Mouse (Mus musculus) ovary, postnatal 36 days (tissue): ENCODE data around the gene Wdr75.

ENCODE experiments used
- DNase-seq: peaks from one replicate; pipeline ENCODE4 v3.0.0; 2022; ENCODE audit warnings: low spot score, mixed read lengths

Gene Wdr75

DNA sequence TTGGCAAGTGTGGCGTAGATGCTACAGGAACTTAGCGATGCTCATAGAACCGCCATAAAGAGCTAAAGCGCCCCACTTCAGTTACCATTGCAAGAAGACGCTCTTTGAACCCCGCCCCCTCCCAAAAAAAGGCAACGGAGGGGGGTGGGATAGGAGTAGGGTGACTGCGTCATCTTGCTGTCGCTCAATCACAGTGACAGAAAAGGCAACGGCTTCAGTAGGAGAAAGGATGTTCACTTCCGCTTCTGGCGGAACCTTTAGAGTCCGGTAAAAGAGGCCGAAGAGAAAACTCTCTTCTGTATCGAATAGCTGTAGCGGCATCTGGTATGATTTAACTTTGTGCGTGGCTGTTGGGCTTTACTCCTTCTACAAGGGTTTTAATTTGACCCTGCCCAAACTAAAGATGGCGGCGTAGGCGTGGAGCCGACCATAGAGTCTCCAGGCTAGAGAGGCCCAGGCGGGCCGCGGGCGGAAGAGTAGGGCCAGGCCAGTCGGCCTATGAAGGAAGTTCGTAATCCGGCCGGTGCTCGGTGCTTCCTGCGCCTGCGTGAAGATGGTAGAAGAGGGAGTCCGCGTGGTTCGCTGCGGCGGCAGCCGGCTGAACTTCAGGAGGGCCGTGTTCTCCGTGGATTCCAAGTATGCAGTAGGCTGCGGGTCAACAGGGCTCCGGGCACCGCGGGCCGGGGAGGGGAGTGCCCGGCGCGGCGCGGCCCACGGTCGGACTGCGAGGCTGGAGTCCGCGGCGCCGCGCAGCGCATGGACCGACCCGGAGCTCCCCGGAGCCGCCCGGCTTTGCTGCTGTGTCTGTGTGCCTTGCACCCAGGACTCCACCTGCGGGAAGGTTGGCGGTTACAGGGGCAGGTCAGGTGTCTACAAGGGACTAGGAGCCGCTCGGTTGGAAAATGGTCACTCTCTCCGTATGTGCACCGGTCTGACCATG, at the start of gene Wdr75:
Gene Wdr75, plus strand, starts transcription at position 198 of the 940 bp plus-strand sequence.
- peak; percentile 92 for DNase-seq

DNA sequence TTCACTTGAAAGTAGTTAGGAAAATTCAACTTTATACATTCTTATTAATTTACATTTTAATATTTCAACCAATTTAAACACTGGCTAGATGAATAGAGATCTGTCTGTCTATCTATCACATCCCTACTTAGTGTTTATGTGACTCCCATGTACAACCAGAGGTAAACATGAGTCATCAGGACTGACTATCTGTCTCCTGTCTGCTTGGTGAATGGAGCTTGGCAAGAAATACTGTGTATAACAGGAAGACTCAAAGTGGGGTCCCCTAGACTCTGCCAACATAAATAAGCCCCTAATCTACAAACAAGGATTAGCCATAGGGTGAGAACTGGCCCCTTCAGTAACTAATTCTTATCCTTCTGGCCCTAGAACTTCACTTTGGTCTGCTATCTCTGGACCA, 39.1 kb upstream of the Wdr75 start:
- DNase-seq, result no peak

DNA sequence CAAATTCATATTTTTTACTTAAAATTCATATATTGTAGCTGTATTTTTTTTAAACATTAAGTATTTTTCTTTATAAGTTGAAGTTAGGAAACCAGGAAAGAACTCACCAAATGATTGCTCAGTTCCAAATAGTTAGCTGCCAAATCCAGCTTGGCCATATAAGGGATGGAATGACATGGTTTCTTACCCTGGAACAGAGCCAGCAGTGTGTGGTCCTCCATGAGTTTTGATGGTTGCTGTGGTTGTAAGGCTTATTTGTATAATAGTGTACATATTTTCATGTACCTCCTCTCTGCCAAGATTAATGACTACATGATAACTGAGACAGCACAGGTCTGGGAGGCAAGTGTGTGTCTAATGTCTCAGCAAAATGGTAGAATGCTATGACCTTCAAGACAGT, 38.3 kb upstream of the Wdr75 start:
- DNase-seq, result no peak

GRCm38 (mm10) chr1:45758011-45758410, 37.0 kb upstream of the Wdr75 start:
- DNase-seq, result no peak

- no peak for DNase-seq
Measured at GRCm38 (mm10) chr1:45760667-45761467, 34.1 kb upstream of the Wdr75 start.

GRCm38 (mm10) chr1:45761468-45761795, 33.5 kb upstream of the Wdr75 start:
- DNase-seq, result no peak

DNA sequence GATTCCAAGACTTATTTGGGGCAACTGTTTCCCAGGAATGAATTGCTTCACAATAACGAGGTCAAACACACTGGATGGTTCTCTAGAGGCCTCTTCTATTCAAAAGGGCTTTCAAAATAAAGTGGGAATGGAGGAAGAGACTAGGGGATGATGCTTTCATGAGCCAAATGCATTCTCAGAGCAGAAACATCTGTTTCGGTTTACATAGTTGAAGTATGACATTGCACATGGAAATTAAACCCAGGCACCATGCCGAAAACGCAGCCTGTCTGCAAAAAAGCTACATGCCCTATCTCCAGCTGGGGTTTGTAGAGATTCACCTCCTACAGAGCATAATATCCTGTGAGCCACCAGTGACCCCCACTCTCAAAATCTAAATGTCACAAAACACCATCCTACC, 29.3 kb upstream of the Wdr75 start:
- peak; percentile 10 for DNase-seq

- DNase-seq, result peak; percentile 61
Measured at GRCm38 (mm10) chr1:45766123-45766522, 28.8 kb upstream of the Wdr75 start.

DNA sequence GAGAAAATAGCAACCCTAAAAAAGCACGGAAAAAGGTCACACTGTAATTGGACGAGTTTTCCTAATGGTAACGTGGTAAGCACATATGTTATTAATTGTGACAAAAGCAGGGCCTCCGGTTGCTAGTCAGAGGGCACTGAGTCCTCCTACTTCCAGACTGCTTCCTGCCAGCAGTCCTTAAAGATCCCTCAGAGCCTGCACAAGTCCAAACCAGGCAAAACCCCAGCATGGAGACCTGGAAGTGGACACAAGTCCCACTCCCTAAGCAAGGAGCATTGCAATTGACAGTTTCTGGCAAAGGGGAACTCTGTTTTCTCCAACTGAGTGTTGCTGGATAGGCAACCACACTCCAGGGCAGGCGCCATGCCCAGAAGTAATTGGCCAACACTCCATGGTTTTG, 27.4 kb upstream of the Wdr75 start:
- DNase-seq, result peak; percentile 13

GRCm38 (mm10) chr1:45769321-45769720, 25.6 kb upstream of the Wdr75 start:
- no peak for DNase-seq

DNA sequence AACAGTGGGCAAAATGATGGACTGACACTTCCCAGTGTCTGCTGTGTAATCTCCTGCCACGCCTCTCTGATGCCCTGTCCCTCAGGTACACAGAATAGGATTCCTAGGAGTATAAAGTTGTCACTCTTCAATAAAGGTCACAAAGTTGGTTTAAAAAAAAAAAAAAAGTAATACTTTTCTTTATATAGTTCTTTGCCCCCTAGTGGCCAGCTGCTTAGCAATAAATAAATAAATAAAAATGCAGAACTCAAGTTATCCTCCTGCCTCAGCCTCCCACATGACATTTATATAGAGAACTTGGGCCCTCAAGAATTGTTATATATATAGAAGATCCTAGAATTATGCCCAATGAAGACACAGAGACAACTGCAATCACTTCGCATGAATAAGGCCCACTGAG, 24.9 kb upstream of the Wdr75 start:
- DNase-seq, result no peak

DNA sequence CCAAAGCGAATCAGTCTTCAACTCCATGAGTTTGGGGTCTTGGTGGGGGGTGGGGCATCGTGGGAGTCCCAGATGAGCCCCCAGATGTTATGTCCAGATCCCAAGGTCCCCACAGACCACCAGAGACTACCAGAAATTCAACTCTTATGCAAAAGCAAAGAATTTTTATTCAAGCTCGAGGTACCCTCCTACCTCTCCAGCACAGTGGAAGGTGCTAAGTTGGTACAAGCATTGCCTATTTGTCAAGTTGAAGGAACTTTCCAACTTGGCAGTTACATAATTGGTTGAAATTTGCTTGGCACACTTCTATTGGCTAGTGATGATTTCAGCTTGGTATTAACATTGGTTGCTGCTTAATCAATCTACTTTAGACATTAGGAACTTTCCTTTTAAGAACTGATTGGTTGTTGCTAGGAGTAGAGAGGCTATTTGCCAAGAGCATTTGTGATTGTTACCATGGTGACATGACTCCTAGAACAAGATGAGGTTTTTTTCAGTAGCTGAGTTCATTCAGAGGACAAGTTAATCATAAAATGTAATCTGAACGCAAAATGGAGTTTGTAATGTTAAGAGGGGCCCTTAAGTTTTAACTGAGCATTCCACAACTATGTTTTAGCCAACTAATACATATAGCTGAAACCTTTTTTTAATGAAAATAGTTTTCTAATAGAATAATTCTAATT, 14.2 kb upstream of the Wdr75 start:
- DNase-seq, result no peak

DNA sequence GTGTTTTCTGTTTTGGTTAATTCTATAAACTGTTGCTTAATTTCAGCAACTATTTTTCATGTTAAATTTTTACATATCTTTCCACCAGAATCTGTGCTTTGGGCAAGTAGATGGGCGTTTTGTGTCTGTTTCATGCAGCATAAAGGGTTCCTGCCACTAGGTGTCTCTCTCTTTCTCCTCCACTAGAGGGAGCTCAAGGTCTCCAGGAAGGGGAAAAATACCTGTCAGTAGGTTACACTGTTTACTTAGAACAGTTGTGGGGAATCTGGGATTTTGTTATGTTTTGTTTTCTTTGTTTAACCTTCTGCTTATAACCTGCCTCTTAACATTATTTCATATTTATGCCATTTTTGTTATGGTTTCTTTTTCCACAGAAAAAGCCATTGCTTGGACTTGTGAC, 21.9 kb downstream of the Wdr75 start:
- no peak for DNase-seq

DNA sequence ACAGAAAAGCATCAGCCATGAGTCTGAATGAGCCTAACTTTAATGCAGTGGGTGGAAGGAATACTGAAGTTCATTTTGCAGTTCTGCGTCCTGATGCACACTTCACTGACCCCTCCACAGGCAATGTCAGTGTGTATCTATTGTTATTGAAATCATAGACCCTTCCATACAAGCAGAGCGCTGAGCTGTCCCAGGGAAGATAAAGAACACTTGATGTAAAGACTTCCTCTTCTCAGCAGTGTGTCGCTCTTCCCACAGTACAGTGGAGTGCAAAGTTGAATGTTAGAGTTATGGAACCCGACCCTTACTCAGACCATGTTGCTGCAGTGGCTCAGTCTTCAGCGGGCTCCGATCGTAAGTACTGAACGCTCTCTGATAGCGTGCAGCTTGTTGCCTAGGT, 23.6 kb downstream of the Wdr75 start:
- DNase-seq, result no peak

- no peak for DNase-seq
Measured at GRCm38 (mm10) chr1:45824441-45824840, 29.5 kb downstream of the Wdr75 start.

- DNase-seq, result peak; percentile 59
Measured at GRCm38 (mm10) chr1:45825140-45825539, 30.2 kb downstream of the Wdr75 start.

GRCm38 (mm10) chr1:45825630-45826029, 30.7 kb downstream of the Wdr75 start:
- DNase-seq, result no peak

DNA sequence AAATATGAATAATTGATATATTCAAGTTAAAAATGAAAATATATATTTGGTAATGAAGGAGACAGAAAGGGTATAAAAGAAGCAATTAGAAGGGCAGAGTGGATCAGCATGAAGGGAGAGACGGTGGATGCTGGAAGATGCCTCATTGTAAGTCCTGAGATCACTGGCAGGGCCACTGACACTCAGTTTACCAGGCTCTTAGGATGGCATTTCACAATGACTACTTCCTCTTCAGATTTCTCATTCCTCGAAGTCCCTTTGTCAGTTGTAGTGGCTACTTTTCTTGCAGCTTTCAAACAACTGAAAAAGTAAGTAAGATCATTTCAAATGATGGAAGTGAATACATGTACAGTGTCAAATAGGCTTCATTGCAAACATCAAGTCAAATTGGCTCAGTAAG, 31.2 kb downstream of the Wdr75 start:
- DNase-seq, result no peak

DNA sequence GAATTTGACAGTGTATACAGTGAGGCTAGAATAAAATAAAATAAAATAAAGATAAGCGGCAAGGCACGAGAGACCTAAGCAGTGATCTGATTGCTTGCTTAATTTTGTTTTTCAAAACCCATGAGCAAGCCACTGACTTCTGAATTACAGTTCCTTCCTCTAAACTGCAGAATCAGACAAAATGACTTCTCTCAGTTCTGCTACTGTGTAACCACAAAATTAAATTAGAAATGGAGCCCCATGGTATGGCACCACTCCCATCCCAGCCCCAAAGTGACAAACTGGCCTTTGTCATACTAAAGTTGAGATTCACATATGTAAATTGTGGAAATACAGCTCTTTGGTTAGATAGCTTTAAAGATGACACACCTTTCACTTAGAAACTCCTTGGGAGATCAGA, 31.8 kb downstream of the Wdr75 start:
- no peak for DNase-seq

- no peak for DNase-seq
Measured at GRCm38 (mm10) chr1:45830453-45831206, 35.7 kb downstream of the Wdr75 start.

- no peak for DNase-seq
Measured at GRCm38 (mm10) chr1:45835362-45836063, 40.5 kb downstream of the Wdr75 start.
